Mouse (Mus musculus): ENCODE data around the gene Ankrd11. TPM values are rescaled to one million over a fixed set of nuclear protein-coding genes. Genes with fewer than 3 reads are reported as not detected.
"Not testable (repeated sequence)": the region's sequence is repeated elsewhere in the genome, so short reads cannot be mapped to it uniquely, and the experiment has no call there.

The Ankrd11 gene
- 100 to 1,000 TPM; 165 to 176 TPM for total RNA-seq (2021)
- long read RNA-seq, full-length matches to known transcripts: 17 of 131 reads
- long read RNA-seq, partial matches to known transcripts: 95 of 131 reads
- long read RNA-seq, other reads (novel, unspliced or antisense): 19 of 131 reads

- DNase-seq (ENCODE audit: low spot score in 2 of 2): peak; percentile 100
Observed at GRCm38 (mm10) chr8:123042158-123042973, at the start of gene Ankrd11. Gene Ankrd11 (minus strand): TSS chr8:123042277.

- DNase-seq (ENCODE audit: low spot score in 2 of 2): no peak
Observed at GRCm38 (mm10) chr8:123087289-123087688, 45.2 kb upstream of the Ankrd11 start.

- DNase-seq (ENCODE audit: low spot score in 2 of 2): peak in 1 of 2 experiments; percentile 66
Observed at GRCm38 (mm10) chr8:123083610-123084009, 41.5 kb upstream of the Ankrd11 start.

GRCm38 (mm10) chr8:123082993-123083392 lies 40.9 kb upstream of the Ankrd11 start:
- no peak for DNase-seq (ENCODE audit: low spot score in 2 of 2)

GRCm38 (mm10) chr8:123077213-123077612 lies 35.1 kb upstream of the Ankrd11 start:
- DNase-seq (ENCODE audit: low spot score in 2 of 2): no peak

- no peak for DNase-seq (ENCODE audit: low spot score in 2 of 2)
Observed at GRCm38 (mm10) chr8:123071176-123071575, 29.1 kb upstream of the Ankrd11 start.

- no peak for DNase-seq (ENCODE audit: low spot score in 2 of 2)
Observed at GRCm38 (mm10) chr8:123066101-123066683, 24.1 kb upstream of the Ankrd11 start.

- peak; percentile 95 to 97 for DNase-seq (ENCODE audit: low spot score in 2 of 2)
Observed at GRCm38 (mm10) chr8:123065214-123066100, 23.4 kb upstream of the Ankrd11 start.

GRCm38 (mm10) chr8:123064809-123065213 lies 22.7 kb upstream of the Ankrd11 start:
- no peak for DNase-seq (ENCODE audit: low spot score in 2 of 2)

GRCm38 (mm10) chr8:123064072-123064471 lies 22.0 kb upstream of the Ankrd11 start:
- DNase-seq (ENCODE audit: low spot score in 2 of 2): no peak

- no peak for DNase-seq (ENCODE audit: low spot score in 2 of 2)
Observed at GRCm38 (mm10) chr8:123062721-123063120, 20.6 kb upstream of the Ankrd11 start, which contains the start of gene Spg7. Gene Spg7 (plus strand): TSS chr8:123062942.

GRCm38 (mm10) chr8:123051458-123051857 lies 9.4 kb upstream of the Ankrd11 start:
- no peak for DNase-seq (ENCODE audit: low spot score in 2 of 2)

- DNase-seq (ENCODE audit: low spot score in 2 of 2): no peak
Observed at GRCm38 (mm10) chr8:123048402-123048801, 6.3 kb upstream of the Ankrd11 start.

- no peak for DNase-seq (ENCODE audit: low spot score in 2 of 2)
Observed at GRCm38 (mm10) chr8:123047827-123048226, 5.8 kb upstream of the Ankrd11 start.

GRCm38 (mm10) chr8:123046706-123047105 lies 4.6 kb upstream of the Ankrd11 start:
- no peak for DNase-seq (ENCODE audit: low spot score in 2 of 2)

- DNase-seq (ENCODE audit: low spot score in 2 of 2): not testable (repeated sequence)
Observed at GRCm38 (mm10) chr8:123044743-123045425, 2.8 kb upstream of the Ankrd11 start.

- no peak for DNase-seq (ENCODE audit: low spot score in 2 of 2)
Observed at GRCm38 (mm10) chr8:123043941-123044340, 1.9 kb upstream of the Ankrd11 start.

- no peak for DNase-seq (ENCODE audit: low spot score in 2 of 2)
Observed at GRCm38 (mm10) chr8:123042974-123043625, 1.0 kb upstream of the Ankrd11 start.

GRCm38 (mm10) chr8:123041774-123042105 lies 337 bp downstream of the Ankrd11 start:
- DNase-seq (ENCODE audit: low spot score in 2 of 2): no peak
